Mouse (Mus musculus) heart, adult 11 months (tissue): ENCODE results near the gene Hsd3b7.
"Not testable (repeated sequence)": the region's sequence is repeated elsewhere in the genome, so short reads cannot be mapped to it uniquely, and the experiment has no call there.

Source experiments
- DNase-seq: peaks from one replicate; pipeline ENCODE4 v3.0.0; 2022

The Hsd3b7 gene

DNA sequence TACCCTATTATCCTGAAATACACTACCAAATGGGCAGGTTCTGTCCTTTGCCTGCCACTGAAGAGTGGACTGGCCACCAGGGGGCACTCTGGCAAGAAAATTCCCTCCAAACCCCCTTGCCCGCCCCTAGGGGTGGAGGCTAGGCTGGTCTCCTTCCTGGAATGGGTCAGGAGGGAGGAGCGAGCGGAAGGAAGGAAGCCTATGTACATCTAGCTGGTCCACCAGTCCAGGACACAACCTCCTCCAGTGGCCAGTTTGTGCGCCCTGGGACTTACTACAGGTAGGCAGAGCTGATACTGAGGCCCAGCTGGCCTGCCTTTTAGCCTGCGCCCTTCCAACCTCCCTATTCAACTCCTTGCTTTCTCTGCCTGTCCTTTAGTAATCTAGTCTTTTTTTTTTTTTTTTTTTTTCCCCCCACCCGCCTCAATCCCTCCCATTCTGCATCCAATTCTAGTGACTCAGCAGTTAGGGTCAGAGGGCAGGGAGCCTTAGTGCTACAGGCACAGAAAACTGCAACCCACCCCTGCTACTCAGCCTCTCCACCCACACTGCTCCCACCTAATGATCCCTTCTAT is at the start of gene Hsd3b7:
TSS of gene Hsd3b7 (plus strand) at position 170 of the 575 bp plus-strand sequence.
- peak; percentile 99 for DNase-seq

- DNase-seq = peak; percentile 84
Measured at GRCm38 (mm10) chr7:127751619-127752018, 48.8 kb upstream of the Hsd3b7 start.

GRCm38 (mm10) chr7:127752069-127752468 is 48.3 kb upstream of the Hsd3b7 start:
- peak; percentile 90 for DNase-seq

GRCm38 (mm10) chr7:127753158-127753557 is 47.2 kb upstream of the Hsd3b7 start:
- no peak for DNase-seq

- no peak for DNase-seq
Measured at GRCm38 (mm10) chr7:127753741-127754140, 46.7 kb upstream of the Hsd3b7 start.

DNA sequence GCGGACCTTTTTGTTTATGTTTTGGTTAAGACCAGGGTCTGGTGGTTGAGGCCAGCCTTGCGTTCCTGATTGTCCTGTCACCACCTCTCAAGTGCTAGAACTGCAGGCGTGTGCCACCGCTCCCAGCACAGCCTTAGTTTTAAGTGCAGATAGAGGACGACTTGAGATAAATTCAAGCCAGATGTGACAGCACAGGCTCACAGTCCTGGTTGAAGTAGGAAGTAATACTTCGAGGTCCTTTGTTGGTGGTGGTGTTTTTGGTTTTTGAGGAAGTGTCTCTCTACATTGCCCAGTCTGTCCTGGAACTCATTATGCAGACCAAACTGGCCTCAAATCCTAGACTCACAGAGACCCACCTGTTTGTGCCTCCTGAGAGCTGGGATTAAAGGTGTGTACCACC is 40.7 kb upstream of the Hsd3b7 start:
- DNase-seq = no peak

- no peak for DNase-seq
Measured at GRCm38 (mm10) chr7:127760478-127760877, 39.9 kb upstream of the Hsd3b7 start.

DNA sequence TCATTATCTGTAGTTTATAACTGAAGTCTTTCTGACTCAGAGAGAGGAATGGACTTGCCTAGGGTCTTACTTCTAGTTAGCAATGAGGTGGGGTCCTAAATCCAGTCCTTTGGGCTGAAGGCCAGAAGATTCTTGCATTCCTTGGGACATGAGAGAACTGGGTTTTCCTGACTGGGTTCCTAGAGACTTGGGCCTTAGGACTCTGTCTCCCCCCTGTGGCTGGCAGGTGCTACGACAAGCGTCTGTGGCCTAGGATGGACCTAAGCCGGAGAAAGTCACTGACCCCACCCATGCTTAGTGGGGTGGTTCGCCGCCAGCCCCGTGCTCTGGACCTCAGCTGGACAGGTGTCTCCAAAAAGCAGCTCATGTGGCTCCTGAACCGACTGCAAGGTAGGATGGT is 39.4 kb upstream of the Hsd3b7 start:
- DNase-seq = peak; percentile 97

DNA sequence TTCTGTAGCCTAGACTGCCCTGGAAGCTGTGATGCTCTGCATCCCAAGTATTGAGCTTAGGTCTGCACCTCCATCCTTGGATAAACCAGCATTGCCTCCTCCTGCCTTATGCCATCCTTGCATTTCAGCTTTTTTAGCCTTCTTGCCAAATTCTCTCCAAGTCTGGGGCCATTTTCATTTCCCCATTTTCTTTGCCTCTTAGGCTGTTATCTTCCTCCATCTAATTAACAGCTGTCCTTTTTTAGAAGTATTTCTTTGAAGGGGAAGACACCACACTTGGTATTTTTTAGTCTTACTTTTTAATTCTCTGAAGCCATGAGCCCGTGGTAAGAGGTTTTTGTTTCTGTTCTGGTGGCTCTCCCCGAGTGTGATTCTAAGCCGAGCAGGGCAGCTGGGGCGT is 36.8 kb upstream of the Hsd3b7 start:
- no peak for DNase-seq

- no peak for DNase-seq
Measured at GRCm38 (mm10) chr7:127765756-127766155, 34.6 kb upstream of the Hsd3b7 start.

GRCm38 (mm10) chr7:127766851-127767609 is 33.4 kb upstream of the Hsd3b7 start:
- DNase-seq = no peak

DNA sequence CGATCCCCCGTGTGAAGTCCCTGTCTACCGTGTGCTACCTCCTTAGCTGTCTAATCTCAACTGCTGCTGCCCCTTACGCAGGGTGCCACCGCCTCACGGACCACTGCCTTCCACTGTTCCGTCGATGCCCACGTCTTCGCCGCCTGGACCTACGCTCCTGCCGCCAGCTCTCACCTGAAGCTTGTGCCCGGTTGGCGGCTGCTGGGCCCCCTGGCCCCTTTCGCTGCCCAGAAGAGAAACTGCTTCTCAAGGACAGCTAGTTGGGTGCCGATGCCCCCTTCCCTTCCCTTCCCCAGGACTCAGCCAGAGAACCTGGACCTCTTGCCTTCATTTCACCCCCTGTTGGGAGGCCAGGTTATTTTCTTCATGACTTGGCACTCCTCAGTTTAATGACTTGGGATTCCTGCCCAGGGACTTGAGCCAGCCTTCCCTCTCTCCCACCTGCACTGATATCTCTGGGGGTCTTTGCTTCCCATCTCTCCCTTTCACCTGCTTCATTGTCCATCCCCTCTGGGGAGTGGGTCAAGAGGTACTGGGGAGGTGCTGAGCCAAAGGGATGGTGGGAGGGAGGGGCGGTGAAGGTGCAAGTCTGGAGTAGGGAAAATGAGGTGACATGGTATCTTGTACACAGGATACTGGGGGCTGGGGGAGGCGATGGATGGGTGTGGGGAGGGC is 32.6 kb upstream of the Hsd3b7 start:
- DNase-seq = peak; percentile 97

- DNase-seq = no peak
Measured at GRCm38 (mm10) chr7:127768346-127768996, 31.9 kb upstream of the Hsd3b7 start.

GRCm38 (mm10) chr7:127768997-127769593 is 31.3 kb upstream of the Hsd3b7 start:
- DNase-seq = peak; percentile 100

DNA sequence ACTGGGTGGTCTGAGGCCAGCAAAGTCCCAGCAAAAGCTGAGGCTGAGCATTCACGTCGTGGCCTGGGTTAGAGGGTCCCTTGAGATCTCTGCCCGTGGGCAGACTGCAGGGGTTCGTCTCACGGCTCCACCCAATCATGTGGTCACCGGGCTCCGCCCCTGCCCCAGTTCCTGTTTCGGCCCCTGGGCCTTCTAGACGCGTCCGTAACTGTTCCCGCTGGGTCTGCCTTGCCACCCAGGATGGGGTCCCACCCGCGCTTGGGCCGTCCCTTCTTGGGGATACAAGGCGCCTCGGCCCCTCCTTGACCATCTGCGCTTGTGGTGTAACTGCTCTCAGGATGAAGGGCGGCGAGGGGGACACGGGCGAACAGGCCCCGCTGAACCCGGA is 30.8 kb upstream of the Hsd3b7 start, which contains the start of gene Orai3:
TSS of gene Orai3 (plus strand) at position 165 of the 388 bp plus-strand sequence.
- peak; percentile 100 for DNase-seq

DNA sequence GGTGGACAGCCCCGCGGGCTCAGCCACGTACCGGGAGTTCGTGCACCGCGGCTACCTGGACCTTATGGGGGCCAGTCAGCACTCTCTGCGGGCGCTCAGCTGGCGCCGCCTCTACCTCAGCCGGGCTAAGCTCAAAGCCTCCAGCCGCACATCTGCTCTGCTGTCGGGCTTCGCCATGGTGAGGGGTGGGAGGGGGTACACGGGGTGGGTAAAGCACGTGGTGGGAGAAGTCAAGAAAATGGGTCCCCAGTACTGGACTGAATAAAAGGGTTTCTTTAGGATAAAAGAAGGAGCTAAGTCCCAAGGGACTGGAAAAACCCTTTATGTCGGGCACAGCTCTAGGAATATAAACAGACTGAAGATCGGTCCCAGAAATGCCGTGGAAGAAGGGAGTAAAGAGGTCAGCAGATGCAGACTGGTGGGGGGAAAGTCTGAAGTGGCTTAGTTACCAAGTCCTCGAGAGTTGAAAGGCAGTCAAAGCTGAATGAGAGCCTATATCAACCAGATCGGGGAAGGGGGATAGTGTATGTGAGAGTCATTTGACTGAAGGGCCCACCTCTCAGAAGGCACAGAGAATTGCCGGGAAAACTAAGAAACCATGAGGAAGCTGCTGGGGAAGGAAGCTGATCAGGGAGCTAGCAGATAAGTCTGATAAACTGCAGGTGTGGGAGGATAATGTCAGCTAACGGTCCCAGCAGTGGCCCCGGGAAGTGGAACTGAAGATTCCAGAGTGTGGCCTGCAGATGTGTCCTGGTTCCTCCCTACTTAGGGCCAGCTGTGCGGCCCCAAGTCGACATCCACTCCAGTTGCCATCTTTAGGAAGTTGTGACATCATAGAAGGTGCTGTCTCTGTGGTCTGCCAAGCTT is 30.1 kb upstream of the Hsd3b7 start:
- peak; percentile 96 for DNase-seq

DNA sequence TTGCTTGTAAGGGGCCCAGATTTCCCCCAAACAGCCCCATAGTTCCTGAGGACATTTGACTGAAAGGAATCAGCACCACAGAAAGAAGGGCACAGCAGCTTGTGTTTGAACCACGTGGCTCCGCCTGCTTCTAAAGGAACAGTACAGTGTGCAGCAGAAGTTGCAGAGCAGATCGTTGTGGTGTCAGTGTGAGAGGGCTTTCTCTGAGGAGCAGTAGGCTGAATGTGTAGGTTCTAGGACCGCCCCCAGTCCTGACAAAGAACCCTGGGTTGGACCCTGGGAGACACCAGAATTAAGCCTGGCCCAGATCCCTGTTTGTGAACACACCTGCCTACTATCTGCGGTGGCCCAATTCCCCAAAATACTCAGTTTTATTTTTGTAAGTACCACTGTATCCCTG is 29.1 kb upstream of the Hsd3b7 start:
- DNase-seq = no peak

- no peak for DNase-seq
Measured at GRCm38 (mm10) chr7:127772080-127772479, 28.3 kb upstream of the Hsd3b7 start.

GRCm38 (mm10) chr7:127772557-127772956 is 27.8 kb upstream of the Hsd3b7 start:
- no peak for DNase-seq

- peak; percentile 96 for DNase-seq
Measured at GRCm38 (mm10) chr7:127773664-127774384, 26.6 kb upstream of the Hsd3b7 start.

GRCm38 (mm10) chr7:127775837-127776236 is 24.6 kb upstream of the Hsd3b7 start:
- DNase-seq = not testable (repeated sequence)
